Mouse (Mus musculus): ENCODE data around the gene Arid1a. TPM values are rescaled to one million over a fixed set of nuclear protein-coding genes. Genes with fewer than 3 reads are reported as not detected.

Gene Arid1a
- polyA plus RNA-seq, 1 experiment from 2014 or later: 18.5 TPM

GRCm38 (mm10) chr4:133757269-133757835 lies 783 bp upstream of the Arid1a start:
- Histone ChIP-seq H3K4me2 (ENCODE audit: low read depth, low read length) (peak overlapping the region; percentile 90), H3K36me3 (ENCODE audit: control insufficient read depth, insufficient read depth, low read length) (no peaks in the 10 kb centered on the region), H3K4me3 (ENCODE audit: low read length) (peak overlapping the region; percentile 77), H3K9ac (ENCODE audit: low read depth, low read length) (peak overlapping the region; percentile 98), H3K9me3 (ENCODE audit: control insufficient read depth, low read length) (no peaks in the 10 kb centered on the region), H3K27me3 (replicated peaks; ENCODE audit: control insufficient read depth, insufficient read depth, low read length) (no peaks in the 10 kb centered on the region), H3K4me1 (ENCODE audit: control insufficient read depth, insufficient read depth, low read length) (peaks cover 17% of the 10 kb centered on the region), H3K27ac (ENCODE audit: low read length) (peak overlapping the region; percentile 100)
- WGBS: under 1% methylated on average over 38 of the region's 38 CpGs
- ATAC-seq: peak; percentile 61

DNA sequence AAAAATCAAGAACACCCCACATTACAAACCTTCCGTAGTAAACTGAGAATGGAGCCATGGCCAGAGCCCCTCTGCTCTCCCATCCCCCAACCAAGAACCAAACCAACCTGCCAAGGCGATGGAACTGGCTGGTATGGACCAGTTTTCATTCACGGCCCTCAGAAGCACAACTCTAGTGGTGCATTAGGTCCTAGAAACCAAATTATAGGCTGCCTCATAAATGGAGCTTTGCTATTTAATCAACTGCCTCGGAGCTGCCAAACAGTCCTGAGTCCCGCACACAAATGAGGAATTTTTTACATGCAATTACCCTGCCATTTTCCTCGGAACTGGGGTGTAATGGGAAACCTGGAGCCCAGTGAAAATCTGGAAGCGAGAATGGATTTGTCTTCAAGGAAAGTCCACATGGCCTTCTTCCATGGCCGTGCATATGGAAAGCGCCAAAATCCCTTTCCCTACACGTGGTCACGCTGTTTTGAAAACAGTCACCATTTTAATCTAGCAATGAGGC lies 653 bp downstream of the Arid1a start:
- ATAC-seq: no peak
- Histone ChIP-seq H3K27me3 (replicated peaks; ENCODE audit: control insufficient read depth, insufficient read depth, low read length) (no peaks in the 10 kb centered on the region), H3K27ac (ENCODE audit: low read length) (peak overlapping the region; percentile 100), H3K36me3 (ENCODE audit: control insufficient read depth, insufficient read depth, low read length) (no peaks in the 10 kb centered on the region), H3K4me3 (ENCODE audit: low read length) (peak overlapping the region; percentile 77), H3K4me2 (ENCODE audit: low read depth, low read length) (peak overlapping the region; percentile 90), H3K9ac (ENCODE audit: low read depth, low read length) (peak overlapping the region; percentile 98), H3K4me1 (ENCODE audit: control insufficient read depth, insufficient read depth, low read length) (peaks cover 17% of the 10 kb centered on the region), H3K9me3 (ENCODE audit: control insufficient read depth, low read length) (no peaks in the 10 kb centered on the region)
- 6% methylated on average over 11 of the region's 11 CpGs for WGBS

DNA sequence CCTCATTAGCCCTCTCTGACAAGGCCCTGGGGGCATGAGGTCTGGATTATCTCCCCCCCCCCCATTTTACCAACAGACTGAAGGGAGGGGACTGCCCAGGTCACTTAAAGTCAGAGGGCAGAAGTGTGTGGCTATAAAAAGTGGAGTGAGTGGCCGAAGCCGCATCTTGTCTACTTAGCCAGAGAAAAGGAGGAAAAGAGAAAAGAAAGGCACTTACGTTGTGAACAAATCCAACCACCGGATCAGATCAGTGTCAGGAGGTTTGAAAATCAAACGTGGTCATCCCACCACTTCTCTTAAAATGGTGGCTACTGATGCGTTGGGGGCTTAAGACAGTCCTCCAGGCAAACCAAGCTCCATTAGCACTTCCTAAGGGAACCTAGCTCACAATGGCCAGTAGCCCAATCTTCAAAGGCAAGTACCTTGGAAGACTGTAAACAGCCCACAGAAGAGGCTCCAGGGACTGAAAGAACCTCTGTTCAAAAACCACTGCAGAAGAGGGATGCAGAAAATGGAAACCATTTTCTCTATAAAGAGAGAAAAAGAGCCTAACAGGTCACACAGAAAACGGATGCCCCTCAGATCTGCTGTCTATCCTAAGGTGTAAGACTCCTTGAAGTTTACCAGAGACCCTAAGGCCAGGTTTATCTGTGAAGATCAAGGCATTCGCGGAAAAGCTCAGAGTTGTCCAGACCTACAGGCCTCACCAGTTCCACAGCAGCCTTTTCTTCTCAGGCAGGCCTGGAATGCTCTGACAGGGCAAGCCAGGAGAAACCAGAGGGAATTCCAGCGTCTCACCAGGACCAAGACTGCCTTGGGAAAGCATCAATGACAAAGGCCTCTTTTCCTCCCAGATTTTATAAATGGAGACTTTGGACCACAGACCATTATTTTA lies 1.5 kb downstream of the Arid1a start:
- Histone ChIP-seq H3K27me3 (replicated peaks; ENCODE audit: control insufficient read depth, insufficient read depth, low read length) (no peaks in the 10 kb centered on the region), H3K9ac (ENCODE audit: low read depth, low read length) (peak overlapping the region; percentile 98), H3K36me3 (ENCODE audit: control insufficient read depth, insufficient read depth, low read length) (no peaks in the 10 kb centered on the region), H3K4me1 (ENCODE audit: control insufficient read depth, insufficient read depth, low read length) (peaks cover 25% of the 10 kb centered on the region), H3K4me3 (ENCODE audit: low read length) (peak overlapping the region; percentile 77), H3K4me2 (ENCODE audit: low read depth, low read length) (peak overlapping the region; percentile 90), H3K9me3 (ENCODE audit: control insufficient read depth, low read length) (no peaks in the 10 kb centered on the region), H3K27ac (ENCODE audit: low read length) (peak overlapping the region; percentile 100)
- WGBS: 17% methylated on average over 10 of the region's 10 CpGs
- no peak for ATAC-seq

- Histone ChIP-seq H3K36me3 (ENCODE audit: control insufficient read depth, insufficient read depth, low read length) (peaks cover 1% of the 10 kb centered on the region), H3K4me2 (ENCODE audit: low read depth, low read length) (peak overlapping the region; percentile 90), H3K4me1 (ENCODE audit: control insufficient read depth, insufficient read depth, low read length) (peaks cover 32% of the 10 kb centered on the region), H3K27ac (ENCODE audit: low read length) (peak overlapping the region; percentile 100), H3K9ac (ENCODE audit: low read depth, low read length) (peak overlapping the region; percentile 98), H3K4me3 (ENCODE audit: low read length) (peak overlapping the region; percentile 77), H3K9me3 (ENCODE audit: control insufficient read depth, low read length) (no peaks in the 10 kb centered on the region), H3K27me3 (replicated peaks; ENCODE audit: control insufficient read depth, insufficient read depth, low read length) (no peaks in the 10 kb centered on the region)
- 0% methylated on average over 44 of the region's 50 CpGs for WGBS
- ATAC-seq: peak; percentile 80
Measured at GRCm38 (mm10) chr4:133754238-133754637, 2.3 kb downstream of the Arid1a start.

- Histone ChIP-seq H3K9ac (ENCODE audit: low read depth, low read length) (peak overlapping the region; percentile 98), H3K4me1 (ENCODE audit: control insufficient read depth, insufficient read depth, low read length) (peaks cover 37% of the 10 kb centered on the region), H3K9me3 (ENCODE audit: control insufficient read depth, low read length) (no peaks in the 10 kb centered on the region), H3K4me2 (ENCODE audit: low read depth, low read length) (peak overlapping the region; percentile 90), H3K4me3 (ENCODE audit: low read length) (peak overlapping the region; percentile 77), H3K27me3 (replicated peaks; ENCODE audit: control insufficient read depth, insufficient read depth, low read length) (no peaks in the 10 kb centered on the region), H3K36me3 (ENCODE audit: control insufficient read depth, insufficient read depth, low read length) (peaks cover 4% of the 10 kb centered on the region), H3K27ac (ENCODE audit: low read length) (peak overlapping the region; percentile 100)
- peak; percentile 37 for ATAC-seq
- under 1% methylated on average over 40 of the region's 99 CpGs for WGBS
Measured at GRCm38 (mm10) chr4:133753375-133754190, 3.0 kb downstream of the Arid1a start.

GRCm38 (mm10) chr4:133752449-133753374 lies 3.9 kb downstream of the Arid1a start:
- Histone ChIP-seq H3K4me2 (ENCODE audit: low read depth, low read length) (peak overlapping the region; percentile 89), H3K36me3 (ENCODE audit: control insufficient read depth, insufficient read depth, low read length) (peaks cover 4% of the 10 kb centered on the region), H3K27ac (ENCODE audit: low read length) (peak overlapping the region; percentile 100), H3K27me3 (replicated peaks; ENCODE audit: control insufficient read depth, insufficient read depth, low read length) (no peaks in the 10 kb centered on the region), H3K9ac (ENCODE audit: low read depth, low read length) (peak overlapping the region; percentile 98), H3K4me1 (ENCODE audit: control insufficient read depth, insufficient read depth, low read length) (peaks cover 46% of the 10 kb centered on the region), H3K4me3 (ENCODE audit: low read length) (peak overlapping the region; percentile 77), H3K9me3 (ENCODE audit: control insufficient read depth, low read length) (no peaks in the 10 kb centered on the region)
- WGBS: under 1% methylated on average over 80 of the region's 121 CpGs
- ATAC-seq: no peak

- H3K36me3 ChIP-seq (ENCODE audit: control insufficient read depth, insufficient read depth, low read length): peaks cover 4% of the 10 kb centered on the region
- peak; percentile 40 for ATAC-seq
- H3K4me3 ChIP-seq (ENCODE audit: low read length): peak overlapping the region; percentile 77
- H3K27ac ChIP-seq (ENCODE audit: low read length): peak overlapping the region; percentile 100
- H3K27me3 ChIP-seq (replicated peaks; ENCODE audit: control insufficient read depth, insufficient read depth, low read length): no peaks in the 10 kb centered on the region
- WGBS: under 1% methylated on average over 25 of the region's 31 CpGs
- no peaks in the 10 kb centered on the region for H3K9me3 ChIP-seq (ENCODE audit: control insufficient read depth, low read length)
- peaks cover 48% of the 10 kb centered on the region for H3K4me1 ChIP-seq (ENCODE audit: control insufficient read depth, insufficient read depth, low read length)
- peak overlapping the region; percentile 89 for H3K4me2 ChIP-seq (ENCODE audit: low read depth, low read length)
- peak overlapping the region; percentile 98 for H3K9ac ChIP-seq (ENCODE audit: low read depth, low read length)
Measured at GRCm38 (mm10) chr4:133751521-133752448, 4.8 kb downstream of the Arid1a start.
